Mouse (Mus musculus): ENCODE measurements at regions not wholly inside any gene's neighbourhood (a gene's known extent, or its start where the extent isn't known, plus 50 kb on each side); places are given as distances from the start of the nearest gene placed in this dataset.

DNA sequence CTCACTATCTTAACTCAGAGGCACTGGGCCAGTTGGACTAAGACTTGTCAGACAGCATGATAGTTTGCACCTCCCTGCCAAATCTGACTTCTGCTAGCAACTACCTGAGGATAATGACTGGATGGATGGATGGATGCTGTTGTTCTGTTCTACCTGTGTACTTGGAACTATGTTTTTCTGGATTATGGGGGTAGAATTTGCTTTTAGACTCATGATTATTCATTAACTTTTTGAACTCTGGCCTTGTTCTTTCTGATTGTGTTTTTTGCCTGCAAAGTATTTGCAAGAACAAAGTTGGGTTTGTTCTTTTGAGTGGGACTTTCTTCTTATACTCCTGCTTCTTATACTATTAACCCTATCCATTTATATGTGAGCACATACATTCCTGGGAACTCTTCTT lies 137.1 kb upstream of the Arrdc4 start:
- intact Hi-C loops (cut with DNase I) = no loop called here
- DNase-seq (ENCODE audit: low spot score in 2 of 2) = no peak

DNA sequence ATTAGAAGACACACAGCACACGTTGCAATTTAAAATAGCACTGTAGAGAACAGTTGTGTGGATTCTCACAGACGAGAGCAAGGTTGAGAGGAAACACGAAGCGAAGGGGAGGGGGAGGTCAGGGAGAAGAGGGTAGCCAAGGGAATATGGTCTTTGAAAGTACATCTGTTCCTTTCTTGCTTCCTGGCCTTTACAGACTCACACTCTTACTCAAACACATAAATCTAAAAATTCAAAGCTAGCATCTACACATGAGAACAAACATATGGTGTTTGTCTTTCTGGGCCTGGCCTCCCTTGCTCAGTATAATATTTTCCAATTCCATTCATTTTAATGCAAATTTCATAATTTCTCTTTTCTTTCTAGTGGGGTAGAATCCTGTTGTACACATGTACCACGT lies 124.0 kb upstream of the Arrdc4 start:
- no peak for DNase-seq (ENCODE audit: low spot score in 2 of 2)
- intact Hi-C loops (cut with DNase I) = no loop called here

DNA sequence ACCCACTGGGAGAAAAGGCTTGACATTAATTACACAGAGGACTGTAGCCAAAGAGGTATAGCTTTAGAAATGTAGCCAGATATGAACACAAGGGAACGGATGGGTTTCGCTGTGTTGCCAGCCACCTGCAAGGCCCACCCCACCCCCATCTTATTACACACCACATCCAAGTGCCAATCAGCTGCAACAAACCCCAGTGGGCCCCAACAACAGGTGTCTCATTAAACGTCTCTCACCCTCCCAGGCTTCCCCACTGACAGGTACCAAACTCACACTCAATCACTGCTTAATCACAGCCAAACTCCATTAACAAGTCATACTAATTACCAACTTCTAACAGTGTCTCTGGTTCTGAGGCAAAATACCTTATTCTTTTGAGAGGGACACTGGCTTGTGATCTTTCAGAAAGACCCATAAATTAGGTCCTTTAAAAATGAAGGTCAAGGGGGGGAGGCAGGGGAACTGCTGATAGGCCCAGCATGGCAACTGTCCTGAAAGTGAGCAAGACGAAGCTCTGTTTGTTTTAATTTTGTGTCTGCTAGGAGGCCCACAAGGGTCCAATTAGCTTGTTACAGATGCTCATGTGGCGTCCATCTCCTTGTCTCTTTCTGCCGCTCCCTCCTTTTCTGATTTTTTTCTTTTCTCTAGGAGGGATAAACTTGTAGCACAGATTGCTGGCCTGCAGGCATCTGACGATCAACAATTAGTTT lies 115.4 kb upstream of the Arrdc4 start:
- DNase-seq (ENCODE audit: low spot score in 2 of 2) = no peak
- intact Hi-C loops (cut with DNase I) = no loop called here

DNA sequence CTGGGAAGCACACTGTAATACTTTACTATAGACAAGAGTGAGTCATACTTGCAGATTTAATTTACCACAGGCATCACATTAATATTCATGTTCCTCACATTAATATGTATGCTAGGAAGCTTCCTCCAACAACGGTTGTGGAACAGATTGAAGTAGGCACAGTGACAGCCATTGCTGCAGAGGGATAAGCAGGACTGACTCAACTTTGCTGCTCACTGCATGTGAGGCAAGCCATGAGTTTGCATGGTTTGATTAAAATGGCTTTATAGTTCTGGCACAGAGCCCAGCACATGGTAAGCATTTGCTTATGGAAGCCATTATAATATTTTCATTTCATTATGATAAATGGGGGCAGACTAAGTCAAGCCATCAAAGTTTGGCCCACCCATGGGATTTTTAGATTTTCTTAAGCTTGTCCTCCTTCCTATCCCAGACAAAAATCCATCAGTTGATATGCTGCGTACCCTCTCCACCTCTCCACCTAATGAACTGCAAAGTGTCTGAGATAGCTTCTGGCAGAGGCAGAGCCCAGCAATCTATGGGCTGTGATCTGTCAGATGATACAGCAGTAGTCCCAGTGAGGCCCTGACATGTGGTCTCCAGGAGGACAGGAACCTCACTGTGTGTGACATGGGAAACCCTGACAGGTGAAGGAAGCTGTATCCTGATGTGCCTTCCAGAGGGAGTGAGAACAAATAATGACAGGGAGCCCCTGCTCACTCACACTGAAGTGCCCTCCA lies 109.6 kb upstream of the Arrdc4 start:
- DNase-seq (ENCODE audit: low spot score in 2 of 2) = peak; percentile 32 to 36

DNA sequence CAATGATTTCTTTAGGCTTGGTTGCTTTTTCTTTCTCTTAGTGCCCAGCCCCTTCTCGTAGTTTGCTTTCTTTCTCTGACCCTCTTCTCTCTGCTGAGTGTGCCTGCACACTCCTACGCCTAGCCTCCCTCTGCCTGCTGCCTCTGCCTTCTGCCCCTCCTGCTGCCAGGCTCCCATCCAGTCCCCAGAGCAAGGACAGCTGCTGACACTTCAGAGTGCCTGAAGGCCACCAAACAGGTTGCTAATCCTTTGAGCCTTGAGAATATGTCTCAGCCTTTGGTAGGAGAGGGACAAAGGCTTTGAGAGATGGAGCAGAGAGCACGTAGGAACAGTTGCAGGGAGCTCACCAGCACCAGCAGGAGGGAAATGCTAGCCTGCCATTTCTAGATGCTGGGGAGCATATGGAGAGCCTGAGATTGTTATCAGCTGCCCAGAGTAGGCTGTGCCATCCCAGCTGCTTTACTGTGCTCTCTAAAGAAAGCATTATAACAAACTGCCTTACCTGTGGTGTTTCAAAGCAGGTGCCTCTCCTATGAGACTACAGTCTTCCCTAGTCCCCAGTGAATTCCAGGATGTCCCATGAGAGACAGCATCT lies 103.0 kb upstream of the Arrdc4 start:
- peak; percentile 17 to 34 for DNase-seq (ENCODE audit: low spot score in 2 of 2)
- intact Hi-C loops (cut with DNase I) = loop anchor here (1.0 kb wide), 1 partner anchor 56 kb away; no protein-coding TSS in a partner anchor

More for the DNA sequence above, 109.6 kb upstream of the Arrdc4 start:
- intact Hi-C loops (cut with DNase I) = no loop called here

DNA sequence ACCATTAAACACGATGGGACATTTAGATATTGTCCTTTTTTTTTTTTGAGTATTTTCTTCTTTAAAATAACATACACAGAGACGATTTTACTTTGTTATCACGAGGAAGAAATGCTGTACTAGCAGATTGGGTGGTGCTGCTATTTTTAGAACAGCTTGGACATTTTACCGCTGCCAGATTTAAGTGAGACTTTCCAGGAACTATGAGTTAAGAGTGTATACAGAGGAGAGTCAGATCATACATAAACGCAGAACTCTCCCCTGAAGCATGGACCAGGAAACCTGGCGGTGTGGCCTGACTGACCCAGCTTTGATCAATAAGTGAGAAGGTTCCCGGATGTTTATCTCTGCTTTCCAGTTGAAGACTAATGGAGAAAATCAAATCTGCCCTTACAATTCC lies 95.6 kb upstream of the Arrdc4 start:
- intact Hi-C loops (cut with DNase I) = no loop called here
- DNase-seq (ENCODE audit: low spot score in 2 of 2) = no peak

DNA sequence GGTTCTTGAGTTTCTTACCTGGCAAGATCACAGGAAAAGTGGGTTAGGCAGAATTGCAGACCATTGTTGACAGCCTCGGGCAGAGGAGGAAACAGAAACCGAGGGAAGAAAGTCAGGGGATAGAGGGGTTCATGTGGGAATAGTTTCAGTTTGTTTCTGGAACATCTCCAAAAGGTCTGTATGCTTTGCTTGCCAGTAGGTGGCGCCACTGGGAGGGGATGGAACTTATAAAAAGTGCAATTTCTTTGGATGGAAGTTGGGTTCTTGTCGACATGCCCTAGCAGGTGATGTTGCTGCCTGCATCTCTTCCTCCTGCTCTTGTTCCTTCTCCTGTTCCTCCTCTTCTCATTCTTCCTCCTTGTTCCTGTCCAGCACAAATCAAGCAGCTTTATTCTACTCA lies 94.3 kb upstream of the Arrdc4 start:
- intact Hi-C loops (cut with DNase I) = no loop called here
- no peak for DNase-seq (ENCODE audit: low spot score in 2 of 2)

DNA sequence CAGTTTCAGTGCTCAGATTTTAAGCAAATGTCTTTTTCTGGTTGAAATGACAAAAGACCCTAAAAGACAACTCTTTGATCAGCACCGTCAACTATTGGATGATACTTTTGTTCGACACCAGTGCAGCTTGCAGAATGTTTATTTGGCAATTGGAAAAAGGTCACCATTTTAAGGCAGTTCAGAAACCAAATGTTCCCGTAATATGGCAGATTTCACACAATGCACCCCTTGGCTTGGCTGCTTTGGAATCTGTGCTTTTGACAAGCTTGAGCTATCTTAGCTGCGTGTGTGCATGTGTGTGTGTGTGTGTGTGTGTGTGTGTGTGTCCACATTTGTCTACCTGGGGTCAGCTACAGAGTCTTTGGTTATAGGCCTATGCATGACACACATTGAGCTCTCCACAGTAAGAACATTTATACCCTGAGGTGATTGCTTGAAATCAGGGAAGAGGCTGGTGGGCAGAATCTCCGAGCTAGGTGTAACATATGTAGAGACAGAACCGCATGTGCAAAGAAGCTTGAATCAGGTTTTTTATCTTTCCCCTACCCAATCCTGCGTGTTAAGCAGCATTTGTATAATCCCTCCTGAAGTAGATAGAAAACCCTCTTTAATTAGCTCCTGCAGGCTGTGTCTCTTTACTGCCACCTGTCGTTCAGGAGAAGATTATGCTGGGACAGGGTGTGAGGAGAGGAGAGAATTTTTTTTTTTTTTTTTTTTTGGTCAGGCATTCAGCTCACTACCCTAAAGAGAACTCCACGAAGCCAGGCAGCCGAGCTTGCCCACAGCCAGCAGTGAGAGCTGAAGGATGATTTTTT lies 85.1 kb upstream of the Arrdc4 start:
- intact Hi-C loops (cut with DNase I) = loop anchor here (5.0 kb wide), 3 partner anchors 182 to 462 kb away; no protein-coding TSS in a partner anchor
- peak in 1 of 2 experiments; percentile 65 for DNase-seq (ENCODE audit: low spot score in 2 of 2)

DNA sequence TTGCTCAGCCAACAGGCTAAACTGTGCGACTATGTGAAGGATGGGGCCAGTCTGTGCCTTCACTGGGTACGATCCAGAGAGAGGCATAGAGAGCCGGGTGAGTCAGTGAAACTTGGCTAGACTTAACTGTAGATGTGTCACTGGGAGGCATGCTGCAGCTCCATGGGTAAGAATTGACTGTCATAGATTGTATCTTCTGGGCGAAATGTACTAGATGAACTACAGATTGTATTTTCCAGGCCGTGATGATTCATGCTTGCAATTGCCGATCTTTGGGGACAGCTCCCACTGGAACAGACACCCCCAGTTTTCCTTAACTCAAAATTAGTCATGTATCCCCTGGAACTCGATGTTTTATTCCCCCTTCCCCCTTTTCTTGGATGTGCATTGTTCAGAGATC lies 84.5 kb upstream of the Arrdc4 start:
- peak in 1 of 2 experiments; percentile 51 for DNase-seq (ENCODE audit: low spot score in 2 of 2)
- intact Hi-C loops (cut with DNase I) = loop anchor here (5.0 kb wide), 3 partner anchors 181 to 461 kb away; no protein-coding TSS in a partner anchor

DNA sequence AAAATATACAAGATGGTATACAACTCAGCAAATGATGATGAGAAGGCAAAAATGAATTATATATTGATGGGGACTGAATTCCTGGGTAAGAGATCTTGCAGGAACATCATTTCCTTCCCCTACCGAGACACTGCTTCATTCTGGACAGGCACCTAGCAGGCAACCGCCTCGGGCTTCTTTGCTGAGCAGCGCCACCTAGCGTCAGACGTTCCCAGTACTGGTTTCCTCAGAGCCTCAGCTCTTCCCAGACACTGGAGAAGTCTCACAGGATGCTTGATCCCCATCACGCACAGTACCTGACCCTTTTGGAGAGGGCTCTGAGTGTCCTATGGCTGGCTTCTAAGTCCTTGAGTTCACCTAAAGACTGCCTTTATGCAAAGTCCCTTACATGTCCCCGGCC lies 80.8 kb upstream of the Arrdc4 start:
- intact Hi-C loops (cut with DNase I) = loop anchor here (2.0 to 5.0 kb wide), 4 partner anchors 178 to 458 kb away; no protein-coding TSS in a partner anchor

DNA sequence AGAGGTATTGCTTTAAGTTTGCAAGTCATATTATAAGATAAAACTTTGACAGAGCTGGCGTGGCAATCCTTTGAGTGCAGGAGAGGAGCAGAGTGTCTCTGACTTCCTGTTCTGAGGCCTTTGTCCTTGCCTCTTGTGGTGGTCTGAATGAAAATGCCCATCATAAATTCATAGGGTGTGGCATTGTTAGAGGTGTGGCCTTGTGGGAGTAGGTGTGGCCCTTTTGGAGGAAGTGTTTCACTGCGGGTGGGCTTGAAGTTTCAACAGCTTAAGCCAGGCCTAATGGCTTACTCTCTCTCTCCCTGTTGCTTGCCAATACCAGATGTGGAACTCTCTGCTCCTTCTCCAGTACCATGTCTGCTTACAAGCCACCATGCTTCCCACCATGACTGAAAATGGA lies 75.4 kb upstream of the Arrdc4 start:
- DNase-seq (ENCODE audit: low spot score in 2 of 2) = no peak
- intact Hi-C loops (cut with DNase I) = loop anchor here (5.0 kb wide), 3 partner anchors 77 to 347 kb away; partner anchors contain the start of gene Arrdc4

More for the DNA sequence above, 80.8 kb upstream of the Arrdc4 start:
- peak; percentile 86 to 95 for DNase-seq (ENCODE audit: low spot score in 2 of 2)

DNA sequence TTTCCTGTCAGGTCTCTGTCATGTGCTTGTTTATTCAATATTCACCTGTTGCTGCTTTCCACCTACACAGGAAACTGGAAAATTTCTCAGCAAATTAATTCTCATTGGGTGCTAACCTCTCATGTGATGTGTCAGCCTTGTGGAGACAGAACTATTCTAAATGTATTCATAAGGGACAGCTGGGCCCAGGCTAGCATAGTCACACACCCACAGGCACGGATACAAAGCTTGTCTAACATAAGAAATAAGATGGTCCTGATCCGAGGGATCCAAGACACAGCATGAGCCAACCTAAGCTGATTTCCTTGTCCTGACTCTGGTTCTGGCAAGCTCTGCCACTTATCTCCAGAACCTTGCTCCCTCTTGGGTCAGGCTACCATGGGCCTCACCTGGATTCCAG lies 74.6 kb upstream of the Arrdc4 start:
- intact Hi-C loops (cut with DNase I) = loop anchor here (1.0 to 5.0 kb wide), 4 partner anchors 76 to 346 kb away; partner anchors contain the start of gene Arrdc4
- DNase-seq (ENCODE audit: low spot score in 2 of 2) = no peak

DNA sequence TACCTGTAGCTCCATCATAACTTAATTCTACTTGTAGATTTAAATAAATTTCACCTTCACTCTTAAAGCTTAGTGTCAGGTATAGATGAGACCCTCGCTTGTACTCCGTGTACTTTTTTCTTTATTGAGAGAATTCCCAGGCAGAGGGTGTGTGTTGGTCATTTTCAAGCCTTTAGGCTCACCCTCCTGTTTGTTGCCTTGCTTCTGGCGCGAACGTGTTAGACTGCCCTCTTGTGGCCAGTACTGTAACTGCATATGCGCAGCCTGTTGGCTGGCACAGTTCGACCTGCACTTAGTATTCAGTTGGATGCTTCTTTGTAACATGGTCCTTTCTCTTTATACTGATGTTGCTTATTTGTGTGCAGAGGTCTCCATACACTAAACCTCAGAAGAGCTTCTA lies 74.1 kb upstream of the Arrdc4 start:
- intact Hi-C loops (cut with DNase I) = loop anchor here (1.0 to 5.0 kb wide), 4 partner anchors 76 to 346 kb away; partner anchors contain the start of gene Arrdc4
- DNase-seq (ENCODE audit: low spot score in 2 of 2) = peak; percentile 50 to 71

DNA sequence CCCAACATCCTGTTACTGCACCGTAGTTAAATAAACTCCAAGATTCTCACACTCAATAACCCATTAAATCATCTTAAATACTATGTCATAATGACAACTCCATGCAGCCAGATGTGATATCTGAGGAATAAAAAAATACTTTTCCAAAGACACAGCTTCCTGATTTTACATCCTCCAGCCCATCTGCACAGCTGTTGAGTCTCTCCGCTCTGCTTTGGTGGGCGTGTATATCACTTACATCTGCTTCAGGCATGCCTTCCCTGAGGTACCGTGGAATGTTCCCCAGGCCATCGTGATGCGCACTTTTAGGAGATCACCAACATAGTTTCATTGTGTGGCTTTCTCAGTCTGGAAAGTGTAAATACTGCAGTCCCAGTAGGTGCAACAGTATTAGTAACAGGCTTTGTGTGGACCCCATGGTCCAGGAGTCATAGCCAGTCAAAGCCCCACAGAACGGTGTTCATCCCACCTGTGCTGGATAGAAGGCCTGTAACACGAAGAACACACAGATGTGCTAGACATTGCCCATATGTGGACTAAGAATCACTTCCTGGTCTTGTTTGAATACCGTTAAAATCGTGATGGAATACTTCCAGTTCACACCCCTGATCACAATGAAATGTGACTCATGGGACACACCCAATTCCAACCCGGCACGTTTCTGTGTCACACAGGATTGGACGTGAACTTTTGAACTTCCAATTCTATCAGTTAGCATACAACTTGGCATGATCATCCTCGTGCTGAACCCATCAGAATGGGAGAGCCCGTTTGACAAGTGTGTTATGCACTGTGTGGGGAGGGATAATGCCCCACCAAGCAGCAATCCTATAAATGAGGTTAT lies 66.0 kb upstream of the Arrdc4 start:
- no peak for DNase-seq (ENCODE audit: low spot score in 2 of 2)
- intact Hi-C loops (cut with DNase I) = no loop called here

DNA sequence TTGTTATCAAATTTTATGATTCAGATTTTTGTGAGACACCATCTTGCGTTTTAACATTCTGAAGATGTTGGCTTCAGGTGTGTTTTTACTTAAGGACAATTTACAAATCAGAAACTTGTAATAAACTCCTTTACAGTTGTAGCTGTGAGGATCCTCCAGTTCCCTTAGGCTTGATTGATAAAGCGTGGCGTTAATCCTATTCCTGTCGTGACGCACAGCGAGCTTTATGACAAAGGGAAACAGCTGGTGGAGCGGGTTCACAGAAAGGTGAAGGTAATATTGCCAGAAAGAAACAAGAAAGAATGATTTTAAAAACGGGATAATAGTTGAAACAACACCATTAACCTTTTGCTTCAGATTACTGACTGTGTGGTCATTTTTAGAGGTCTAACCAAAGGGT lies 60.7 kb upstream of the Arrdc4 start:
- intact Hi-C loops (cut with DNase I) = no loop called here
- DNase-seq (ENCODE audit: low spot score in 2 of 2) = no peak

All from left cerebral cortex, postnatal 14 days (tissue).